Mouse (Mus musculus): ENCODE results near the gene Krt78. TPM values are rescaled to one million over a fixed set of nuclear protein-coding genes. Genes with fewer than 3 reads are reported as not detected.

The Krt78 gene
- total RNA-seq, 2 experiments from 2014 or later: not detected

GRCm38 (mm10) chr15:101924635-101925034, 29.5 kb downstream of the Krt78 start, which contains the start of gene Krt4:
Gene Krt4 (minus strand): TSS chr15:101924735.
- intact Hi-C loops (cut with DNase I): no loop called here
- no peak for DNase-seq (ENCODE audit: extremely low spot score in 1 of 2, low spot score in 2 of 2)
- Histone ChIP-seq H3K4me3 (no peak within 1 kb of the TSS), H3K27ac (no peak within 1 kb of the TSS)
- no peak for TF ChIP-seq CTCF (IDR thresholded peaks at IDR 0.05)

GRCm38 (mm10) chr15:101922296-101922695, 31.8 kb downstream of the Krt78 start:
- intact Hi-C loops (cut with DNase I): no loop called here
- DNase-seq (ENCODE audit: extremely low spot score in 1 of 2, low spot score in 2 of 2): no peak
- TF ChIP-seq CTCF (IDR thresholded peaks at IDR 0.05): no peak
- Histone ChIP-seq H3K27ac (no peak overlapping the region), H3K4me3 (no peak overlapping the region)

- intact Hi-C loops (cut with DNase I): no loop called here
- no peak overlapping the region for H3K27ac ChIP-seq
- DNase-seq (ENCODE audit: extremely low spot score in 1 of 2, low spot score in 2 of 2): no peak
- no peak for TF ChIP-seq CTCF (IDR thresholded peaks at IDR 0.05)
- no peak overlapping the region for H3K4me3 ChIP-seq
Measured at GRCm38 (mm10) chr15:101916072-101916471, 38.0 kb downstream of the Krt78 start.

GRCm38 (mm10) chr15:101904849-101905248, 49.2 kb downstream of the Krt78 start:
- no peak for TF ChIP-seq CTCF (IDR thresholded peaks at IDR 0.05)
- H3K4me3 ChIP-seq: no peak overlapping the region
- intact Hi-C loops (cut with DNase I): no loop called here
- no peak overlapping the region for H3K27ac ChIP-seq
- no peak for DNase-seq (ENCODE audit: extremely low spot score in 1 of 2, low spot score in 2 of 2)

GRCm38 (mm10) chr15:101902171-101903149, 51.6 kb downstream of the Krt78 start:
- H3K27ac ChIP-seq: no peak overlapping the region
- DNase-seq (ENCODE audit: extremely low spot score in 1 of 2, low spot score in 2 of 2): no peak
- TF ChIP-seq CTCF (IDR thresholded peaks at IDR 0.05): no peak; the same call in 1 of the 2 replicates
- no peak overlapping the region for H3K4me3 ChIP-seq
- intact Hi-C loops (cut with DNase I): no loop called here

Other genes with a start within 250 kb of the Krt78 start
- not detected for gene Krt5, start 241.4 kb downstream of the Krt78 start, total RNA-seq (2021)
- gene Krt71, start 211.2 kb downstream of the Krt78 start, total RNA-seq (2021): not detected
- not detected for gene Krt72, start 167.8 kb downstream of the Krt78 start, total RNA-seq (2021)
- 1 to 10 TPM; 1.0 to 1.2 TPM for gene Krt73, start 151.9 kb downstream of the Krt78 start, total RNA-seq (2021)
- 1 to 10 TPM in 1 of 2 experiments, under 1 TPM in 1; 0.20 to 1.1 TPM for gene Krt2, start 136.1 kb downstream of the Krt78 start, total RNA-seq (2021)
- gene Krt1, start 103.5 kb downstream of the Krt78 start, total RNA-seq (2021): 1 to 10 TPM; 1.8 to 2.3 TPM
- 10 to 100 TPM; 11.4 to 13.8 TPM for gene Krt77, start 84.6 kb downstream of the Krt78 start, total RNA-seq (2021)
- not detected for gene Krt76, start 61.4 kb downstream of the Krt78 start, total RNA-seq (2021)
- not detected for gene Krt4, start 29.6 kb downstream of the Krt78 start, total RNA-seq (2021)
- gene Krt79, start 14.0 kb downstream of the Krt78 start, total RNA-seq (2021): not detected
- gene Krt8, start 50.2 kb upstream of the Krt78 start, total RNA-seq (2021): under 1 TPM in 1 of 2 experiments, not detected in 1; 0.29 TPM
- under 1 TPM; 0.33 to 0.38 TPM for gene Krt18, start 73.9 kb upstream of the Krt78 start, total RNA-seq (2021)
- 100 to 1,000 TPM; 163 to 167 TPM for gene Eif4b, start 119.5 kb upstream of the Krt78 start, total RNA-seq (2021)
- 10 to 100 TPM; 16.4 to 22.8 TPM for gene Tns2, start 146.1 kb upstream of the Krt78 start, total RNA-seq (2021)
- 100 to 1,000 TPM; 152 TPM for gene Spryd3, start 181.9 kb upstream of the Krt78 start, total RNA-seq (2021)
- gene Igfbp6, start 190.1 kb upstream of the Krt78 start, total RNA-seq (2021): 10 to 100 TPM; 57.4 to 64.8 TPM
- gene Soat2, start 196.2 kb upstream of the Krt78 start, total RNA-seq (2021): under 1 TPM in 1 of 2 experiments, not detected in 1; 0.26 TPM
- gene Zfp740, start 249.0 kb upstream of the Krt78 start, total RNA-seq (2021): 10 to 100 TPM; 69.6 to 72.4 TPM

Measured in left cerebral cortex, adult 2 months (tissue).